Mouse (Mus musculus): ENCODE measurements around the gene Gprin3.
A peak's percentile ranks its signal among the peaks of the same experiment; 100 is the strongest.

The Gprin3 gene

GRCm38 (mm10) chr6:59348673-59349072 is 77.4 kb downstream of the Gprin3 start:
- DNase-seq (ENCODE audit: low read depth, low spot score): no peak

- DNase-seq (ENCODE audit: low read depth, low spot score): no peak
These were observed 84.9 kb downstream of the Gprin3 start for GRCm38 (mm10) chr6:59341146-59341545.

- no peak for DNase-seq (ENCODE audit: low read depth, low spot score)
These were observed 97.8 kb downstream of the Gprin3 start for GRCm38 (mm10) chr6:59328297-59328696.

GRCm38 (mm10) chr6:59315868-59316267 is 110.2 kb downstream of the Gprin3 start:
- DNase-seq (ENCODE audit: low read depth, low spot score): no peak

- DNase-seq (ENCODE audit: low read depth, low spot score): no peak
These were observed 111.0 kb downstream of the Gprin3 start for GRCm38 (mm10) chr6:59315090-59315489.

GRCm38 (mm10) chr6:59313162-59313561 is 112.9 kb downstream of the Gprin3 start:
- no peak for DNase-seq (ENCODE audit: low read depth, low spot score)

GRCm38 (mm10) chr6:59311241-59311640 is 114.9 kb downstream of the Gprin3 start:
- DNase-seq (ENCODE audit: low read depth, low spot score): no peak

- DNase-seq (ENCODE audit: low read depth, low spot score): peak; percentile 60
These were observed 121.7 kb downstream of the Gprin3 start for GRCm38 (mm10) chr6:59304235-59304942.

GRCm38 (mm10) chr6:59303031-59303430 is 123.1 kb downstream of the Gprin3 start:
- no peak for DNase-seq (ENCODE audit: low read depth, low spot score)
